ENCODE assay signal across 8 mouse cellular contexts in the genomic region with DNA sequence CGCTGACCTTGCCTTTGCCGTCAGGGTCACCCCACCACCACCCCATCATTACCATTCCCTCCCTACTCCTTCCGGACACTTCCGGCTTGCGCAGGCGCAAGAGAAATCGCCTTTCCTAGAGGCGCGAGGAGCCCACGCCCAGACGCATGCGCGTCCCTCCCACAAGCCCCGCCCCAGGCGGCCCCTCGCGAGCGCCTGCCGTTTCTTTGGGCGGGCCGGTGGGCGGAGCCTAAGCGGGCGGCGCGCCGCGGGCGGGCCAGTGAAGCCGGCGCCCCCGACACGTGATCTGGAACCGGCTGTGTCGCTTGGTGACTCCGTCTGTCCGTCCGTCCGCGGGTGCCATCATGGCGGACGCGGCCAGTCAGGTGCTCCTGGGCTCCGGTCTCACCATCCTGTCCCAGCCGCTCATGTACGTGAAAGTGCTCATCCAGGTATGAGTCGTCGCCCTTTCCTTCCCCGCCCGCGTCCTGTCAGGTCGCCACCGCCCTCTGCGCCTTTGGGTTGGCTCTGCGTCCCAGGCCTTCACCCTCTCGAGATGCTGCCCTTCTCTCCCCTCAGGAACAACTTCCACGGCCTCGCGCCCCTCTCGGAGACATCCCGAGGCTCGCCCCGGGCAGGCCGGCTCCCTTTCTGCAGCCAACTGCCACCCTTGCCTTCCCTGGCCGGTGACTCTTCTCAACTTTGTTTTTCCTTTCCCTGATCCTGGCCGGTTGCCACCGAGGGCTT. TPM values are rescaled to one million over a fixed set of nuclear protein-coding genes. Genes with fewer than 3 reads are reported as not detected.
DNase-seq lines count a peak whose midpoint lies in the region; ATAC-seq lines count a peak whose summit lies in the region.

Gene Mtch2, plus strand, starts transcription at position 201 of the 726 bp plus-strand sequence.

- peak; percentile 93 for ATAC-seq in heart, embryonic 13.5 days (ENCODE audit: extremely low read depth, insufficient number of reproducible peaks, low FRiP score, low TSS enrichment)
- ATAC-seq in liver, embryonic 12.5 days = peak; percentile 94
- peak; percentile 96 for ATAC-seq in stomach, embryonic 15.5 days (ENCODE audit: insufficient read depth, low FRiP score, low read depth)

- peaks cover 4% of the 10 kb centered on the region; the same call in 1 of the 2 replicates for H3K4me1 ChIP-seq in brown adipose tissue, adult 24 weeks (ENCODE audit: control insufficient read depth, insufficient read depth, insufficient read length, low read length)
- peaks cover 16% of the 10 kb centered on the region for H3K4me1 ChIP-seq in heart, embryonic 13.5 days
- peaks cover 35% of the 10 kb centered on the region for H3K4me1 ChIP-seq in liver, embryonic 12.5 days
- 0 out of 2 replicates have a peak, but pooled peaks cover 6% of the 10 kb centered on the region for H3K4me1 ChIP-seq in stomach, embryonic 15.5 days

- peak within 1 kb of the TSS; percentile 72 for H3K4me2 ChIP-seq in heart, embryonic 13.5 days
- H3K4me2 ChIP-seq in liver, embryonic 12.5 days = peak within 1 kb of the TSS; percentile 79
- H3K4me2 ChIP-seq in stomach, embryonic 15.5 days = peak within 1 kb of the TSS; percentile 74

- H3K27me3 ChIP-seq in heart, embryonic 13.5 days (replicated peaks) = no peaks in the 10 kb centered on the region
- H3K27me3 ChIP-seq in liver, embryonic 12.5 days (replicated peaks) = no peaks in the 10 kb centered on the region
- no peaks in the 10 kb centered on the region for H3K27me3 ChIP-seq in stomach, embryonic 15.5 days (replicated peaks)

- peak; percentile 97 for DNase-seq in CD4-positive, CD25-positive, alpha-beta regulatory T cell, adult 2 months (ENCODE audit: low read depth, low spot score)
- peak; percentile 43 for DNase-seq in fat pad, adult 2 months (ENCODE audit: extremely low read depth, low read depth, low spot score)
- DNase-seq in kidney, postnatal 10 days = peak; percentile 99
- peak; percentile 97 to 98 for DNase-seq in natural killer cell, adult 2 months (ENCODE audit: low spot score in 2 of 2)

- peak within 1 kb of the TSS; percentile 98 for H3K27ac ChIP-seq in brown adipose tissue, adult 24 weeks (replicated peaks; ENCODE audit: low read depth, low read length)
- H3K27ac ChIP-seq in heart, embryonic 13.5 days (replicated peaks) = peak within 1 kb of the TSS; percentile 88
- peak within 1 kb of the TSS; percentile 87 for H3K27ac ChIP-seq in liver, embryonic 12.5 days
- H3K27ac ChIP-seq in stomach, embryonic 15.5 days = peak within 1 kb of the TSS; percentile 82

- no peaks in the 10 kb centered on the region for H3K9me3 ChIP-seq in heart, embryonic 13.5 days
- no peaks in the 10 kb centered on the region for H3K9me3 ChIP-seq in liver, embryonic 12.5 days (replicated peaks)
- no peaks in the 10 kb centered on the region for H3K9me3 ChIP-seq in stomach, embryonic 15.5 days

- H3K4me3 ChIP-seq in brown adipose tissue, adult 24 weeks (ENCODE audit: insufficient read depth, low read depth, low read length) = peak within 1 kb of the TSS; percentile 74
- peak within 1 kb of the TSS; percentile 81 for H3K4me3 ChIP-seq in heart, embryonic 13.5 days
- peak within 1 kb of the TSS; percentile 83 for H3K4me3 ChIP-seq in liver, embryonic 12.5 days
- peak within 1 kb of the TSS; percentile 92 for H3K4me3 ChIP-seq in stomach, embryonic 15.5 days (replicated peaks)

- H3K9ac ChIP-seq in heart, embryonic 13.5 days = peak within 1 kb of the TSS; percentile 93
- peak within 1 kb of the TSS; percentile 92 for H3K9ac ChIP-seq in liver, embryonic 12.5 days
- peak within 1 kb of the TSS; percentile 78 for H3K9ac ChIP-seq in stomach, embryonic 15.5 days

- H3K36me3 ChIP-seq in heart, embryonic 13.5 days = peaks cover 29% of the 10 kb centered on the region
- H3K36me3 ChIP-seq in liver, embryonic 12.5 days = peaks cover 29% of the 10 kb centered on the region
- H3K36me3 ChIP-seq in stomach, embryonic 15.5 days = 0 out of 2 replicates have a peak, but pooled peaks cover 15% of the 10 kb centered on the region

- under 1% methylated on average over 67 of the region's 67 CpGs for WGBS in heart, embryonic 13.5 days
- under 1% methylated on average over 51 of the region's 67 CpGs for WGBS in liver, embryonic 12.5 days (ENCODE audit: insufficient replicate concordance)
- under 1% methylated on average over 67 of the region's 67 CpGs for WGBS in stomach, embryonic 15.5 days

RNA-seq across cellular contexts. Expression of gene Mtch2, which starts in this region (rescaled TPM):
- 906 and 910 TPM in 2 replicates for polyA plus RNA-seq in brown adipose tissue, adult 24 weeks (2012; ENCODE audit: insufficient read depth, insufficient read length, missing spikeins)
- 205 and 253 TPM in 2 replicates for polyA plus RNA-seq in heart, embryonic 13.5 days (2015; fragmentation: Nextera tagmentation; extraction: Ambion mirVana)
- 142 and 146 TPM in 2 replicates for polyA plus RNA-seq in liver, embryonic 12.5 days (2016; fragmentation: Nextera tagmentation; extraction: Ambion mirVana)
- 232 and 237 TPM in 2 replicates for polyA plus RNA-seq in stomach, embryonic 15.5 days (2015; fragmentation: Nextera tagmentation; extraction: Ambion mirVana)

Comparison
In these comparisons a context has a peak if more than half of its experiments do, and no peak if none do; other contexts are left out.
1. Peak in every context shown above with its lines: DNase-seq, ATAC-seq, H3K4me3 ChIP-seq and H3K27ac ChIP-seq.
2. DNase-seq: peak in every context shown above with its lines; median percentile 99 in kidney, postnatal 10 days; 98 in natural killer cell, adult 2 months; 97 in CD4-positive, CD25-positive, alpha-beta regulatory T cell, adult 2 months; 43 in fat pad, adult 2 months.